8 mouse cellular contexts compared by ENCODE assay signal in the genomic region with DNA sequence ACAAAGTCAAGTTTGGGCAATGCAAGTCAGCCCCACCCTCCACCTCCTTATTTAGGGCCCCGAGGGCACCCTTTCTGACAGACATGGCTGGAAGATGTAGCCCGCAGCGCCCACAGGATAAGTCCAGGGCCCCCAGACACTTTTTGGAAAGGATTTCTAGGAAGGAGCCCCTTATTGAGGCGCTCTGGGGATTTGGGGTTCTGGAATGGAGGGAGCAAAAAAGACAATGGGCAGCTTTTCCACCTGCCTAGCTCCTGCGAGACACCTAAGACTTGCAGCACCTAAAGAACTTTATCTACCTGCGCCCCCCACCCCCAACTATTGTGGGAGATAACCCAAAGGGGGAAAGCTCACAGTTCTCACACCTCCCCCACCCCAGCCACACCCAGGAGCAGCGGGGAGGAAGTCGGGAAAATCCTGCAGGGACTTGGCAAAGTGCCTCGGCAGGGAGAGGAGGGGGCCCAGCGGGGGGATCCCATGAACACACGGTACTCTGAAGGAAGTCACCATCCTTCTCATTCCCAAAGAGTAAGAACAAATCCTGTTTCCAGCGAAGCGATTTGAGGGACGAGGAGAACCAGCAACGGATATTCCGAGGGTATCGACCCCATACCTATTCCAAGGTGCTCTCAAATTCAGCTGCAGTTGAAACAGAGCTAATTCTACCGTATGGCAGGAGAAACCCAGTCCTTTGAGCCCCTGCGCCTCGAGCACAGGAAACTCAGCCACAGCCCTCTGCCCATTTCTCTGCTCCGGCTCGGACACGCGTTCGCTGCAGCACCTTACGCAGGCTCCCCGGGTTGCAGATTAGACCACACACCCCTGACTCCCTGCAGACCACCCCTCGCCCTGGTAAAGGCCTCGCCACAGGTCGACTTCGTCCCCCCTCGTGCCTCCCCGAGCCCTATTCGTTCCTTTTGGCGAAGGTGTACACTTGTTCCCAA. TPM values are rescaled to one million over a fixed set of nuclear protein-coding genes. Genes with fewer than 3 reads are reported as not detected.
DNase-seq lines count a peak whose midpoint lies in the region; ATAC-seq lines count a peak whose summit lies in the region.

No protein-coding gene starts in this region.

- DNase-seq in adrenal gland, postnatal 10 days = peak; percentile 60
- DNase-seq in hindbrain, embryonic 10.5 days (ENCODE audit: low spot score) = peak; percentile 49
- peak; percentile 83 for DNase-seq in midbrain, embryonic 14.5 days
- peak; percentile 16 for DNase-seq in thymus, postnatal 0 days (ENCODE audit: low spot score)

- peak overlapping the region; percentile 76 for H3K27ac ChIP-seq in embryonic facial prominence, embryonic 15.5 days (replicated peaks)
- H3K27ac ChIP-seq in hindbrain, embryonic 10.5 days = peak overlapping the region; percentile 95
- H3K27ac ChIP-seq in limb, embryonic 12.5 days = peak overlapping the region; percentile 69
- H3K27ac ChIP-seq in midbrain, embryonic 14.5 days (replicated peaks; ENCODE audit: low read depth, low read length) = peak overlapping the region; percentile 93

- 3% methylated on average over 35 of the region's 35 CpGs for WGBS in embryonic facial prominence, embryonic 15.5 days
- WGBS in hindbrain, embryonic 10.5 days = 5% methylated on average over 35 of the region's 35 CpGs
- WGBS in limb, embryonic 12.5 days = 5% methylated on average over 35 of the region's 35 CpGs
- 3% methylated on average over 35 of the region's 35 CpGs for WGBS in midbrain, embryonic 14.5 days

- H3K27me3 ChIP-seq in erythroblast, embryonic 14.5 days (ENCODE audit: control insufficient read depth) = peaks cover 54% of the 10 kb centered on the region
- no peaks in the 10 kb centered on the region for H3K27me3 ChIP-seq in embryonic facial prominence, embryonic 15.5 days
- H3K27me3 ChIP-seq in hindbrain, embryonic 10.5 days (ENCODE audit: insufficient read depth, poor library complexity, severe bottlenecking) = no peaks in the 10 kb centered on the region; the same call in 1 of the 2 replicates
- no peaks in the 10 kb centered on the region for H3K27me3 ChIP-seq in limb, embryonic 12.5 days
- no peaks in the 10 kb centered on the region for H3K27me3 ChIP-seq in midbrain, embryonic 14.5 days (ENCODE audit: control insufficient read depth, insufficient read depth, low read length)

- H3K4me3 ChIP-seq in erythroblast, embryonic 14.5 days (replicated peaks) = peak overlapping the region; percentile 82
- H3K4me3 ChIP-seq in embryonic facial prominence, embryonic 15.5 days (replicated peaks) = peak overlapping the region; percentile 93
- H3K4me3 ChIP-seq in hindbrain, embryonic 10.5 days = peak overlapping the region; percentile 95
- peak overlapping the region; percentile 93 for H3K4me3 ChIP-seq in limb, embryonic 12.5 days (replicated peaks)
- peak overlapping the region; percentile 90 for H3K4me3 ChIP-seq in midbrain, embryonic 14.5 days (replicated peaks; ENCODE audit: low read depth, low read length)

- ATAC-seq in erythroblast, adult 5-6 weeks (replicated peaks; ENCODE audit: low FRiP score, poor library complexity, severe bottlenecking) = no peak
- no peak for ATAC-seq in embryonic facial prominence, embryonic 15.5 days (ENCODE audit: insufficient number of reproducible peaks, low FRiP score, low TSS enrichment, low read depth)
- no peak for ATAC-seq in limb, embryonic 12.5 days (ENCODE audit: insufficient number of reproducible peaks, insufficient read depth, low FRiP score, low TSS enrichment, low read depth)
- no peak for ATAC-seq in midbrain, embryonic 14.5 days (ENCODE audit: low FRiP score, low TSS enrichment)

- no peaks in the 10 kb centered on the region; the same call in 1 of the 2 replicates for H3K9me3 ChIP-seq in erythroblast, embryonic 14.5 days (ENCODE audit: control insufficient read depth, low read length)
- no peaks in the 10 kb centered on the region for H3K9me3 ChIP-seq in embryonic facial prominence, embryonic 15.5 days (replicated peaks)
- H3K9me3 ChIP-seq in hindbrain, embryonic 10.5 days = no peaks in the 10 kb centered on the region
- H3K9me3 ChIP-seq in limb, embryonic 12.5 days = no peaks in the 10 kb centered on the region
- no peaks in the 10 kb centered on the region for H3K9me3 ChIP-seq in midbrain, embryonic 14.5 days (ENCODE audit: control insufficient read depth, low read length)

- peaks cover 6% of the 10 kb centered on the region; the same call in 1 of the 2 replicates for H3K36me3 ChIP-seq in erythroblast, embryonic 14.5 days (ENCODE audit: control insufficient read depth)
- H3K36me3 ChIP-seq in embryonic facial prominence, embryonic 15.5 days = peaks cover 15% of the 10 kb centered on the region
- peaks cover 42% of the 10 kb centered on the region for H3K36me3 ChIP-seq in hindbrain, embryonic 10.5 days
- H3K36me3 ChIP-seq in limb, embryonic 12.5 days = peaks cover 39% of the 10 kb centered on the region
- H3K36me3 ChIP-seq in midbrain, embryonic 14.5 days (ENCODE audit: control insufficient read depth, insufficient read depth, low read length) = peaks cover 27% of the 10 kb centered on the region

- peak overlapping the region; percentile 92 for H3K4me2 ChIP-seq in embryonic facial prominence, embryonic 15.5 days (replicated peaks)
- H3K4me2 ChIP-seq in limb, embryonic 12.5 days = peak overlapping the region; percentile 82
- H3K4me2 ChIP-seq in midbrain, embryonic 14.5 days (ENCODE audit: low read length) = peak overlapping the region; percentile 88

- H3K4me1 ChIP-seq in erythroblast, embryonic 14.5 days (ENCODE audit: control insufficient read depth) = peaks cover 61% of the 10 kb centered on the region
- peaks cover 56% of the 10 kb centered on the region for H3K4me1 ChIP-seq in embryonic facial prominence, embryonic 15.5 days
- H3K4me1 ChIP-seq in hindbrain, embryonic 10.5 days (replicated peaks) = peaks cover 70% of the 10 kb centered on the region
- peaks cover 46% of the 10 kb centered on the region for H3K4me1 ChIP-seq in limb, embryonic 12.5 days (replicated peaks)
- peaks cover 29% of the 10 kb centered on the region for H3K4me1 ChIP-seq in midbrain, embryonic 14.5 days (ENCODE audit: control insufficient read depth, insufficient read depth, low read length)

- H3K9ac ChIP-seq in embryonic facial prominence, embryonic 15.5 days = peak overlapping the region; percentile 86
- H3K9ac ChIP-seq in limb, embryonic 12.5 days (replicated peaks) = peak overlapping the region; percentile 90
- H3K9ac ChIP-seq in midbrain, embryonic 14.5 days (replicated peaks; ENCODE audit: low read length) = peak overlapping the region; percentile 80

RNA-seq across cellular contexts. Expression of a gene that starts 1.1 kb away (rescaled TPM):
- 0.45 and 0.51 TPM in 2 replicates for polyA plus RNA-seq in erythroblast, embryonic 14.5 days (2012)
- total RNA-seq in erythroblast, adult 5-6 weeks (2015; ENCODE audit: low replicate concordance) = 24.2 and 26.7 TPM in 2 replicates
- 22.9 and 27.7 TPM in 2 replicates for total RNA-seq in erythroblast, adult 5-6 weeks (2017; ENCODE audit: low replicate concordance)
- total RNA-seq in adrenal gland, postnatal 10 days (2021) = 10 to 100 TPM; 59.6 to 82.4 TPM
- 72.1 and 82.0 TPM in 2 replicates for polyA plus RNA-seq in embryonic facial prominence, embryonic 15.5 days (2015; fragmentation: Nextera tagmentation; extraction: Ambion mirVana)
- polyA plus RNA-seq in hindbrain, embryonic 10.5 days (2016; fragmentation: Nextera tagmentation; extraction: Ambion mirVana) = 72.6 and 85.8 TPM in 2 replicates
- polyA plus RNA-seq in limb, embryonic 12.5 days (2016; fragmentation: Nextera tagmentation; extraction: Ambion mirVana) = 78.4 and 84.1 TPM in 2 replicates
- 122 and 142 TPM in 2 replicates for polyA plus RNA-seq in midbrain, embryonic 14.5 days (2014; fragmentation: Nextera tagmentation; extraction: Ambion mirVana)
- polyA plus RNA-seq in thymus, postnatal 0 days (2015; fragmentation: Nextera tagmentation; extraction: Ambion mirVana) = 10.4 and 11.6 TPM in 2 replicates

RNA-seq across cellular contexts. Expression of a gene that starts 4.4 kb away (rescaled TPM):
- 0.75 and 0.80 TPM in 2 replicates for polyA plus RNA-seq in erythroblast, embryonic 14.5 days (2012)
- total RNA-seq in erythroblast, adult 5-6 weeks (2015; ENCODE audit: low replicate concordance) = 70.9 and 108 TPM in 2 replicates
- 185 and 281 TPM in 2 replicates for total RNA-seq in erythroblast, adult 5-6 weeks (2017; ENCODE audit: low replicate concordance)
- 1 to 10 TPM; 1.6 to 2.2 TPM for total RNA-seq in adrenal gland, postnatal 10 days (2021)
- polyA plus RNA-seq in embryonic facial prominence, embryonic 15.5 days (2015; fragmentation: Nextera tagmentation; extraction: Ambion mirVana) = 4.1 and 4.4 TPM in 2 replicates
- polyA plus RNA-seq in hindbrain, embryonic 10.5 days (2016; fragmentation: Nextera tagmentation; extraction: Ambion mirVana) = 0.50 TPM in 1 of 2 replicates, not detected in the other
- 0.40 and 0.95 TPM in 2 replicates for polyA plus RNA-seq in limb, embryonic 12.5 days (2016; fragmentation: Nextera tagmentation; extraction: Ambion mirVana)
- 0.51 and 2.5 TPM in 2 replicates for polyA plus RNA-seq in midbrain, embryonic 14.5 days (2014; fragmentation: Nextera tagmentation; extraction: Ambion mirVana)
- 70.8 and 74.6 TPM in 2 replicates for polyA plus RNA-seq in thymus, postnatal 0 days (2015; fragmentation: Nextera tagmentation; extraction: Ambion mirVana)

RNA-seq across cellular contexts. Expression of a gene that starts 6.9 kb away (rescaled TPM):
- polyA plus RNA-seq in erythroblast, embryonic 14.5 days (2012) = 0.13 and 0.15 TPM in 2 replicates
- total RNA-seq in erythroblast, adult 5-6 weeks (2015; ENCODE audit: low replicate concordance) = 8.3 and 18.6 TPM in 2 replicates
- total RNA-seq in erythroblast, adult 5-6 weeks (2017; ENCODE audit: low replicate concordance) = 29.9 and 35.8 TPM in 2 replicates
- 1 to 10 TPM; 2.6 to 3.5 TPM for total RNA-seq in adrenal gland, postnatal 10 days (2021)
- 3.1 and 3.6 TPM in 2 replicates for polyA plus RNA-seq in embryonic facial prominence, embryonic 15.5 days (2015; fragmentation: Nextera tagmentation; extraction: Ambion mirVana)
- 4.3 and 7.0 TPM in 2 replicates for polyA plus RNA-seq in hindbrain, embryonic 10.5 days (2016; fragmentation: Nextera tagmentation; extraction: Ambion mirVana)
- 1.8 TPM in 2 replicates for polyA plus RNA-seq in limb, embryonic 12.5 days (2016; fragmentation: Nextera tagmentation; extraction: Ambion mirVana)
- 0.84 and 0.96 TPM in 2 replicates for polyA plus RNA-seq in midbrain, embryonic 14.5 days (2014; fragmentation: Nextera tagmentation; extraction: Ambion mirVana)
- 11.4 and 11.9 TPM in 2 replicates for polyA plus RNA-seq in thymus, postnatal 0 days (2015; fragmentation: Nextera tagmentation; extraction: Ambion mirVana)

RNA-seq across cellular contexts. Expression of a gene that starts 19.5 kb away (rescaled TPM):
- not detected in 2 replicates for polyA plus RNA-seq in erythroblast, embryonic 14.5 days (2012)
- 2.3 and 3.6 TPM in 2 replicates for total RNA-seq in erythroblast, adult 5-6 weeks (2015; ENCODE audit: low replicate concordance)
- 4.3 and 4.9 TPM in 2 replicates for total RNA-seq in erythroblast, adult 5-6 weeks (2017; ENCODE audit: low replicate concordance)
- 10 to 100 TPM in 1 of 2 experiments, 1 to 10 TPM in 1; 9.8 to 28.4 TPM for total RNA-seq in adrenal gland, postnatal 10 days (2021)
- 3.8 and 4.6 TPM in 2 replicates for polyA plus RNA-seq in embryonic facial prominence, embryonic 15.5 days (2015; fragmentation: Nextera tagmentation; extraction: Ambion mirVana)
- 1.2 and 1.8 TPM in 2 replicates for polyA plus RNA-seq in hindbrain, embryonic 10.5 days (2016; fragmentation: Nextera tagmentation; extraction: Ambion mirVana)
- 0.45 and 0.66 TPM in 2 replicates for polyA plus RNA-seq in limb, embryonic 12.5 days (2016; fragmentation: Nextera tagmentation; extraction: Ambion mirVana)
- 1.9 and 2.0 TPM in 2 replicates for polyA plus RNA-seq in midbrain, embryonic 14.5 days (2014; fragmentation: Nextera tagmentation; extraction: Ambion mirVana)
- 0.96 and 1.0 TPM in 2 replicates for polyA plus RNA-seq in thymus, postnatal 0 days (2015; fragmentation: Nextera tagmentation; extraction: Ambion mirVana)

RNA-seq across cellular contexts. Expression of a gene that starts 38.5 kb away (rescaled TPM):
- polyA plus RNA-seq in erythroblast, embryonic 14.5 days (2012) = 1.5 and 2.4 TPM in 2 replicates
- 11.0 and 11.1 TPM in 2 replicates for total RNA-seq in erythroblast, adult 5-6 weeks (2015; ENCODE audit: low replicate concordance)
- total RNA-seq in erythroblast, adult 5-6 weeks (2017; ENCODE audit: low replicate concordance) = 9.9 and 12.8 TPM in 2 replicates
- total RNA-seq in adrenal gland, postnatal 10 days (2021) = 10 to 100 TPM; 13.3 to 20.3 TPM
- 43.4 and 44.1 TPM in 2 replicates for polyA plus RNA-seq in embryonic facial prominence, embryonic 15.5 days (2015; fragmentation: Nextera tagmentation; extraction: Ambion mirVana)
- 22.3 and 23.0 TPM in 2 replicates for polyA plus RNA-seq in hindbrain, embryonic 10.5 days (2016; fragmentation: Nextera tagmentation; extraction: Ambion mirVana)
- polyA plus RNA-seq in limb, embryonic 12.5 days (2016; fragmentation: Nextera tagmentation; extraction: Ambion mirVana) = 29.2 and 32.8 TPM in 2 replicates
- polyA plus RNA-seq in midbrain, embryonic 14.5 days (2014; fragmentation: Nextera tagmentation; extraction: Ambion mirVana) = 27.7 and 31.5 TPM in 2 replicates
- 15.6 and 16.3 TPM in 2 replicates for polyA plus RNA-seq in thymus, postnatal 0 days (2015; fragmentation: Nextera tagmentation; extraction: Ambion mirVana)

Comparison
In these comparisons a context has a peak if more than half of its experiments do, and no peak if none do; other contexts are left out.
1. DNase-seq: peak in every context shown above with its lines; median percentile 83 in midbrain, embryonic 14.5 days; 60 in adrenal gland, postnatal 10 days; 49 in hindbrain, embryonic 10.5 days; 16 in thymus, postnatal 0 days.
2. RNA of a gene that starts 4.4 kb away (polyA plus RNA-seq): 70.8 to 74.6 TPM in thymus, postnatal 0 days; 4.1 to 4.4 TPM in embryonic facial prominence, embryonic 15.5 days, 0.51 to 2.5 TPM in midbrain, embryonic 14.5 days, 0.40 to 0.95 TPM in limb, embryonic 12.5 days, 0.75 to 0.80 TPM in erythroblast, embryonic 14.5 days and 0.50 TPM in hindbrain, embryonic 10.5 days; every median in the first group is over 10 times any median in the second.
3. Peak in every context shown above with its lines, with median percentiles within 50 percentile points of each other: H3K4me3 ChIP-seq, H3K27ac ChIP-seq, H3K4me2 ChIP-seq and H3K9ac ChIP-seq.